Mouse (Mus musculus): ENCODE measurements at regions not wholly inside any gene's neighbourhood (a gene's known extent, or its start where the extent isn't known, plus 50 kb on each side); places are given as distances from the start of the nearest gene placed in this dataset.
A peak's percentile ranks its signal among the peaks of the same experiment; 100 is the strongest.

GRCm38 (mm10) chr13:80798863-80799817, 84.0 kb upstream of the Arrdc3 start:
- no peak for DNase-seq (ENCODE audit: low spot score)

- DNase-seq (ENCODE audit: low spot score) = peak; percentile 21
These were observed 77.0 kb upstream of the Arrdc3 start for GRCm38 (mm10) chr13:80806172-80806571.

DNA sequence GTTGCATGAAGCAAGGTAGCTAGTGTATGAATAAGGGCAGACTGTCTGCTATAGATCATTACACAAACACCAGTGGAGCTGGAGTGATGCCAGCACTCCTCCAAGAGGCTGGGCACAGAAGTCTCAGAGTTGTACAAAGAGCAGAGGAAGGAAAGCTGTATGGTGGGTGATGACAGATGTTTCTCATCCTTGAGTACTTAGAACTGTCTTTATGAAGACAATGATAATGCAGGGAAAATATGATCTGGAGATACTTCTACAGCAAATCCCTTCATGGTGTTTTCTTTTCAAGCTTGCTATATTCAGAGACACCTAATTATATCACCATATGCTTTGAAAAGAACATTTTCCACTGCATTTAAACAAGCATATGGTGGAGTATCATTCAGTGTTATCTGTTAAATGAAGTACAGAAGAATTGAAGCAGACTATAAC, 56.1 kb upstream of the Arrdc3 start:
- no peak for DNase-seq (ENCODE audit: low spot score)
